Mouse (Mus musculus): ENCODE data around the gene Gm10382. TPM values are rescaled to one million over a fixed set of nuclear protein-coding genes. Genes with fewer than 3 reads are reported as not detected.
"Not testable (repeated sequence)": the region's sequence is repeated elsewhere in the genome, so short reads cannot be mapped to it uniquely, and the experiment has no call there.

The Gm10382 gene
- total RNA-seq, 4 experiments from 2014 or later = 0.39 to 0.51 TPM; not detected in 2

- peak; percentile 95 to 96 for DNase-seq (ENCODE audit: low spot score in 2 of 2)
Observed at GRCm38 (mm10) chr5:125392977-125393621, 4.0 kb downstream of the Gm10382 start.

GRCm38 (mm10) chr5:125393622-125394603, 4.8 kb downstream of the Gm10382 start:
- peak in 1 of 2 experiments; percentile 79 for DNase-seq (ENCODE audit: low spot score in 2 of 2)

- DNase-seq (ENCODE audit: low spot score in 2 of 2) = no peak
Observed at GRCm38 (mm10) chr5:125395008-125395407, 5.9 kb downstream of the Gm10382 start.

GRCm38 (mm10) chr5:125400903-125401302, 11.8 kb downstream of the Gm10382 start:
- no peak for DNase-seq (ENCODE audit: low spot score in 2 of 2)

- no peak for DNase-seq (ENCODE audit: low spot score in 2 of 2)
Observed at GRCm38 (mm10) chr5:125402476-125402875, 13.4 kb downstream of the Gm10382 start.

- no peak for DNase-seq (ENCODE audit: low spot score in 2 of 2)
Observed at GRCm38 (mm10) chr5:125402991-125403390, 13.9 kb downstream of the Gm10382 start.

- DNase-seq (ENCODE audit: low spot score in 2 of 2) = peak in 1 of 2 experiments; percentile 88
Observed at GRCm38 (mm10) chr5:125403481-125404465, 14.7 kb downstream of the Gm10382 start.

GRCm38 (mm10) chr5:125404536-125404902, 15.4 kb downstream of the Gm10382 start:
- DNase-seq (ENCODE audit: low spot score in 2 of 2) = no peak

- DNase-seq (ENCODE audit: low spot score in 2 of 2) = peak; percentile 63 to 74
Observed at GRCm38 (mm10) chr5:125404903-125405545, 15.9 kb downstream of the Gm10382 start.

- DNase-seq (ENCODE audit: low spot score in 2 of 2) = peak; percentile 73 to 98
Observed at GRCm38 (mm10) chr5:125405546-125406248, 16.6 kb downstream of the Gm10382 start.

- DNase-seq (ENCODE audit: low spot score in 2 of 2) = peak; percentile 51 to 76
Observed at GRCm38 (mm10) chr5:125406322-125407016, 17.3 kb downstream of the Gm10382 start.

- DNase-seq (ENCODE audit: low spot score in 2 of 2) = no peak
Observed at GRCm38 (mm10) chr5:125407020-125407830, 18.1 kb downstream of the Gm10382 start.

GRCm38 (mm10) chr5:125407910-125408575, 18.9 kb downstream of the Gm10382 start:
- no peak for DNase-seq (ENCODE audit: low spot score in 2 of 2)

- DNase-seq (ENCODE audit: low spot score in 2 of 2) = peak; percentile 63 to 96
Observed at GRCm38 (mm10) chr5:125408842-125409241, 19.7 kb downstream of the Gm10382 start.

- no peak for DNase-seq (ENCODE audit: low spot score in 2 of 2)
Observed at GRCm38 (mm10) chr5:125409348-125410090, 20.4 kb downstream of the Gm10382 start.

- no peak for DNase-seq (ENCODE audit: low spot score in 2 of 2)
Observed at GRCm38 (mm10) chr5:125411972-125412530, 22.9 kb downstream of the Gm10382 start.

- not testable (repeated sequence) for DNase-seq (ENCODE audit: low spot score in 2 of 2)
Observed at GRCm38 (mm10) chr5:125412536-125412935, 23.4 kb downstream of the Gm10382 start.
